Mouse (Mus musculus): Measurements from ENCODE around the gene Dirc2.

Gene Dirc2

DNA sequence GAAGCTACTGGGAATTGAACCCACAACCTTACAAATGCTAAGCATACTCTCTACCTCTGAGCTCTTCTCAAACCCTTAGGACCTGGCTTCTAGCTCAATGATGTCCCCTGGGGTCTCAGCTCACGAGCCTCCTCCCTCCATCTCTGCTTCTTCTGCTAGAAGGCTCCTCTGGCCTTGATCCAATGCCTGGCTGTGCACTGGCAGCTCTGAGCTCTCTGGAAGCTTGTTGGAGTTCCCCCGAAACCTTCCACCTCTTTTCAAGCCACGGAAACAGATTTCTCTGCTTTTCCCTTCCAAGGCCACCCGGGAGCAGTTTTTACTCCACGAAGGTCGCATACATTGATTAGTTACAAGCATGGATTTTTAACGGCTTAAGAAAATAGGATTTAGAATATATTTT is 82.7 kb downstream of the Dirc2 start:
- DNase-seq (ENCODE audit: low read depth, low spot score): no peak

DNA sequence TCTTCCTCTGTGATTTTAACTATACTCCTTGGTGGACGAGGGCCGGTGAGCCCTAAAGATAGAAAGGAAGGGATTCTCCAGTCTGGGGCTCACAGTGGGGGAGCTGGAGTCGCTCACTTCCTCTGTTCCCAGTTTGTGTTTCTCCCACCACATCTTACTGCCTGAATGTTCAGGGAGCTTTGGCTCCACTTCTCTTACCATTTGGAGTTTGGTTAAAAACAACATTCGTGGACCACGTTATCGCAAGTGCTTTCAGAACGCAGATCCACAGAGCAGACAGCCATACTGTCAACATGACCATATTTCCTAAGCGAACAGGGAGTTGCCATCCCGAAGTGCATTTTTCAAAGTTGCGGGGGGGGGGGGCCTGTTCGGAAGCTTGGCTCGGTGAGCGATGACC is 84.1 kb downstream of the Dirc2 start:
- DNase-seq (ENCODE audit: low read depth, low spot score): no peak

DNA sequence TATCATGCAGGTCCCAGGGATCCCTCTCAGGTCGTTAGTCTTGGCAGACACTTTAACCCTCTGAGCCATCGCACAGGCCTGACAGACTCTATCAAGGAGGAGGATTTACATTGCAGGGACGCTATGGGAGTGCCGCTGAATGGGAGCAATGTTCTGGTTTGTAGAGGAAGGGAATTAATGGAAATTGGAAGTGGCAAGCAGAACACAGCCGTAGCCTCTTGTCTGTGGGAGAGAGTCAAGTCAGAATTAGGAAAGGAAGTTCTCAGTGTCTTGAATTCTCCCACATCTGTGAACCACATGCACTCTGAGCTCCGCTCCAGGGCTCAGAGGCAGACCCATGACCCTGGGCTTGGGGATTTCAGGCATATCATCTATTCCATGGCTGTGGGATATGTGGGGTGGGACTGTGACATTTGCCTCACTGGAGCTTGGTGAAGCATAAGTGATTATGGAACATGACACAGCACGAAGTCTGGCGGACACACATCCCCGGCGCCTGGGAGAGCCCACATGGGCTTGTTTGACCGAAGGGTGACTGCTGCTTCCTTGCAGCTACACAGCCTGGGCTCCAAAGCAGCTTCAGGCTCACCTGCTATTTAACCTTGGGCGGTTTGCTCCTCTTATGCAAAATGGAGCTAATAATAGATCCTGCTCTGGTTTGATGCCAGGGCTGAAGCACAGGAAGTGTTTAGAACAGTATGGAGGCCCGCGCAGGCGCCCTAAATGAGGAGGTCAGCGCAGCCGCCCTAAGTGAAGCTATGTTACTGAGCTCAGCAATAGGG is 87.6 kb downstream of the Dirc2 start:
- DNase-seq (ENCODE audit: low read depth, low spot score): peak; percentile 58

GRCm38 (mm10) chr16:35678476-35678875 is 90.7 kb downstream of the Dirc2 start:
- peak; percentile 68 for DNase-seq (ENCODE audit: low read depth, low spot score)

GRCm38 (mm10) chr16:35677511-35678113 is 91.5 kb downstream of the Dirc2 start:
- no peak for DNase-seq (ENCODE audit: low read depth, low spot score)

- DNase-seq (ENCODE audit: low read depth, low spot score): no peak
Observed at GRCm38 (mm10) chr16:35664847-35665246, 104.3 kb downstream of the Dirc2 start.

DNA sequence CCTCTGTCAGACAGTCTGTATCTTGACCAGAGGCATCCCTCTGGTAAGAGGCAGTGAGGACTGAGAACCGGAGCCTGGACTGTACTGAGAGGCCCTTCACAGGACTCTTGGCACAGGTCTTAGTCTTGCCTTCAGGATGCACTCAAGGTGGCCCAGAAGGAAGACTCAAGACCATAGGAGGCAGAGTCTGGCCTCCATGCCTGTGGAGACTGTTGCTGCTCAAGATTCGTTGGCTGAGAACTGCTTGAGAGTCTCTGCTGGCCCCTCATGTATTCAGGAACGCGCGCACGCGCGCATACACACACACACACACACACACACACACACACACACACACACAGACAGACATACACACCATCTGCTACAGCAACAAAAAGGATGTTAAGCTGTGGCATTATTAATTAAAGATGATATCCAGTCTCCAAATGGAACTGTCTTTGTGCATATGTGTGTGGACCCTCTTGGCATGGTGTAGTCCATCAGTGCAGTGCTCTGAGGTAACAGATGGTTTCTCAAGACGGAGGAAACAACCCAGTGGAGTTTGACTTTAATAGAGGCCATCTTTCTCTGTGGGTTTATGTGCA is 105.2 kb downstream of the Dirc2 start:
- no peak for DNase-seq (ENCODE audit: low read depth, low spot score)

GRCm38 (mm10) chr16:35660222-35660621 is 108.9 kb downstream of the Dirc2 start:
- DNase-seq (ENCODE audit: low read depth, low spot score): no peak

GRCm38 (mm10) chr16:35653951-35654350 is 115.2 kb downstream of the Dirc2 start:
- DNase-seq (ENCODE audit: low read depth, low spot score): no peak

- DNase-seq (ENCODE audit: low read depth, low spot score): no peak
Observed at GRCm38 (mm10) chr16:35652706-35653105, 116.5 kb downstream of the Dirc2 start.

DNA sequence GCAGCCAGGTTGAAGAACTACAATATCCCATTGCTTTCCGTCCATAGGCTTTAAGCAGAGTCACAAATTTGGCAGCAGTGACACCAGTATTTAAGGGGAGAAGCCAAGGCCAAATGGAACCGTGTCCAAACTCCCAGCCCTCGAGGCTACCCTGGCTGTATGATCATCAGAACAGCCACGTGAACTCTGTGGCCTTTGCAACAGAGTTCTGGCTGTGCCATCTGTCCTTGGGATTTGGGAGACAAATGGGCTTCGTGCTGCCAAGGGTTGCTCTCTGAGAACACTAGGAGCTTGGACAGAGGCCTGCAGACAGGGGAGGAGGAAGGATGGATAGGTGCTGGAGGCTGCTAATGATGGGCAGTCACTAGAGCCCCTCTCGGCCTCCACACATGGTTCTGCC is 117.0 kb downstream of the Dirc2 start:
- no peak for DNase-seq (ENCODE audit: low read depth, low spot score)

GRCm38 (mm10) chr16:35648862-35649261 is 120.3 kb downstream of the Dirc2 start:
- DNase-seq (ENCODE audit: low read depth, low spot score): no peak

All from ES-CJ7 (cell line).